Mouse (Mus musculus) ES-Bruce4 (cell line): ENCODE measurements around the gene Rps3.

Experiments used
- EP300 ChIP-seq: IDR thresholded peaks from 2 replicates; pipeline ENCODE4 v1.6.1; 2011; ENCODE audit warnings: low read depth, low read length; ENCODE audit not compliant: insufficient read depth
- POLR2A ChIP-seq: IDR thresholded peaks from one replicate; pipeline ENCODE4 v1.8.1; 2011; ENCODE audit warnings: low read length; ENCODE audit not compliant: insufficient read depth

GRCm38 (mm10) chr7:99444012-99444411, 39.5 kb downstream of the Rps3 start:
- TF ChIP-seq EP300 (no peak), POLR2A (no peak)
